Mouse (Mus musculus) G1E (cell line): Measurements from ENCODE around the gene Rgl1. TPM values are rescaled to one million over a fixed set of nuclear protein-coding genes. Genes with fewer than 3 reads are reported as not detected.

Source experiments
- ATAC-seq: 2 replicates; pipeline ENCODE4 v1.8.0; 2016; ENCODE audit warnings: mild to moderate bottlenecking; ENCODE audit not compliant: insufficient number of reproducible peaks, poor library complexity, low FRiP score, severe bottlenecking; ENCODE audit errors: extremely low read depth
- DNase-seq: peaks from one replicate; pipeline ENCODE4 v3.0.0; 2012; ENCODE audit warnings: low spot score
- H3K27me3 ChIP-seq: 2 replicates; pipeline ENCODE4 v1.6.1; 2012; ENCODE audit warnings: mild to moderate bottlenecking, low read length, inconsistent platforms; ENCODE audit not compliant: insufficient read depth
- H3K36me3 ChIP-seq: replicated peaks from 2 replicates; pipeline ENCODE3; 2012; ENCODE audit warnings: mild to moderate bottlenecking, inconsistent platforms
- H3K4me1 ChIP-seq: 2 replicates; pipeline ENCODE4 v1.6.1; 2012; ENCODE audit warnings: low read depth, low read length, inconsistent platforms, mixed read lengths; ENCODE audit not compliant: insufficient read depth
- H3K4me3 ChIP-seq: 2 replicates; pipeline ENCODE4 v1.5.1; 2012; ENCODE audit warnings: low read depth, mild to moderate bottlenecking, inconsistent platforms, low read length, moderate library complexity, mixed read lengths
- H3K9me3 ChIP-seq: replicated peaks from 2 replicates; pipeline ENCODE4 v1.6.1; 2012; ENCODE audit warnings: inconsistent platforms
- CTCF ChIP-seq: IDR thresholded peaks from 2 replicates; pipeline ENCODE4 v1.5.1; 2012; ENCODE audit warnings: low read depth, low read length, inconsistent platforms, mixed read lengths
- GATA1 ChIP-seq: IDR thresholded peaks from 2 replicates; pipeline ENCODE4 v1.6.1; 2012; ENCODE audit warnings: borderline replicate concordance, low read length, inconsistent platforms, mixed read lengths
- GATA2 ChIP-seq: IDR thresholded peaks from 2 replicates; pipeline ENCODE4 v1.6.1; 2012; ENCODE audit warnings: low read depth, low read length, inconsistent platforms, borderline replicate concordance
- POLR2AphosphoS5 ChIP-seq: IDR thresholded peaks from 2 replicates; pipeline ENCODE4 v1.6.1; 2012; ENCODE audit warnings: low read depth, low read length, inconsistent platforms; ENCODE audit not compliant: insufficient replicate concordance
- TAL1 ChIP-seq: conservative IDR thresholded peaks from 2 replicates; pipeline ENCODE4 v1.6.1; 2012; ENCODE audit warnings: low read depth, low read length, inconsistent platforms, mixed read lengths
- polyA plus RNA-seq: library from polyadenylated mRNA; stranded (reverse); fragments of >175 nt; gene quantifications from 2 replicates; pipeline ENCODE4 v1.2.3, GENCODE M21; 2012
- total RNA-seq, 2 experiments: library from RNA; stranded (forward) in 1 of 2; stranded (reverse) in 1 of 2; fragments of 200-1000 nt in 1 of 2; fragments of >200 nt in 1 of 2; fragmentation: Nextera tagmentation in 1 of 2; gene quantifications; 2 replicates each; pipeline ENCODE4 v1.2.3; 2014 to 2017

Rgl1 gene
- total and polyA plus RNA-seq, 3 experiments: 0.21 to 5.7 (median 4.0) TPM

- H3K36me3 ChIP-seq: no peaks in the 10 kb centered on the region
- DNase-seq: no peak
- TF ChIP-seq GATA1 (no peak), CTCF (no peak), TAL1 (no peak), POLR2AphosphoS5 (no peak), GATA2 (no peak)
- no peaks in the 10 kb centered on the region for H3K27me3 ChIP-seq
- H3K4me3 ChIP-seq: no peak overlapping the region
- H3K9me3 ChIP-seq: peaks cover 18% of the 10 kb centered on the region
- ATAC-seq: no peak
- no peaks in the 10 kb centered on the region for H3K4me1 ChIP-seq
Observed at GRCm38 (mm10) chr1:152538817-152539216, 227.3 kb downstream of the Rgl1 start.

GRCm38 (mm10) chr1:152537186-152537585 lies 229.0 kb downstream of the Rgl1 start:
- H3K4me3 ChIP-seq: no peak overlapping the region
- TF ChIP-seq TAL1 (no peak), GATA2 (no peak), CTCF (no peak), GATA1 (no peak), POLR2AphosphoS5 (no peak)
- H3K9me3 ChIP-seq: peaks cover 18% of the 10 kb centered on the region
- no peaks in the 10 kb centered on the region for H3K36me3 ChIP-seq
- H3K4me1 ChIP-seq: no peaks in the 10 kb centered on the region
- ATAC-seq: no peak
- no peak for DNase-seq
- H3K27me3 ChIP-seq: no peaks in the 10 kb centered on the region

- no peak overlapping the region for H3K4me3 ChIP-seq
- H3K9me3 ChIP-seq: peaks cover 13% of the 10 kb centered on the region
- H3K4me1 ChIP-seq: no peaks in the 10 kb centered on the region
- ATAC-seq: no peak
- H3K27me3 ChIP-seq: no peaks in the 10 kb centered on the region
- TF ChIP-seq CTCF: no peak
- no peak for TF ChIP-seq POLR2AphosphoS5
- no peak for TF ChIP-seq TAL1
- no peak for TF ChIP-seq GATA2
- no peak for TF ChIP-seq GATA1
- DNase-seq: no peak
- no peaks in the 10 kb centered on the region for H3K36me3 ChIP-seq
Observed at GRCm38 (mm10) chr1:152536416-152537018, 229.6 kb downstream of the Rgl1 start.

- Histone ChIP-seq H3K4me3 (no peak overlapping the region), H3K4me1 (no peaks in the 10 kb centered on the region), H3K9me3 (peaks cover 14% of the 10 kb centered on the region), H3K27me3 (no peaks in the 10 kb centered on the region), H3K36me3 (no peaks in the 10 kb centered on the region)
- ATAC-seq: no peak
- DNase-seq: no peak
- no peak for TF ChIP-seq CTCF
- no peak for TF ChIP-seq TAL1
- TF ChIP-seq POLR2AphosphoS5: no peak
- no peak for TF ChIP-seq GATA2
- TF ChIP-seq GATA1: no peak
Observed at GRCm38 (mm10) chr1:152534531-152534930, 231.6 kb downstream of the Rgl1 start.

GRCm38 (mm10) chr1:152531498-152531897 lies 234.7 kb downstream of the Rgl1 start:
- no peaks in the 10 kb centered on the region for H3K36me3 ChIP-seq
- DNase-seq (no peak), ATAC-seq (no peak)
- peaks cover 6% of the 10 kb centered on the region for H3K9me3 ChIP-seq
- H3K27me3 ChIP-seq: no peaks in the 10 kb centered on the region
- no peak overlapping the region for H3K4me3 ChIP-seq
- no peaks in the 10 kb centered on the region for H3K4me1 ChIP-seq
- TF ChIP-seq POLR2AphosphoS5 (no peak), TAL1 (no peak), GATA1 (no peak), CTCF (no peak), GATA2 (no peak)

GRCm38 (mm10) chr1:152528778-152529177 lies 237.4 kb downstream of the Rgl1 start:
- Histone ChIP-seq H3K9me3 (peaks cover 9% of the 10 kb centered on the region), H3K4me3 (no peak overlapping the region), H3K36me3 (no peaks in the 10 kb centered on the region), H3K4me1 (no peaks in the 10 kb centered on the region), H3K27me3 (no peaks in the 10 kb centered on the region)
- no peak for ATAC-seq
- TF ChIP-seq GATA1: no peak
- no peak for TF ChIP-seq TAL1
- no peak for TF ChIP-seq GATA2
- TF ChIP-seq CTCF: no peak
- TF ChIP-seq POLR2AphosphoS5: no peak
- DNase-seq: no peak
